Mouse (Mus musculus): Measurements from ENCODE around the gene Abca8b. TPM values are rescaled to one million over a fixed set of nuclear protein-coding genes. Genes with fewer than 3 reads are reported as not detected.
"Not testable (repeated sequence)": the region's sequence is repeated elsewhere in the genome, so short reads cannot be mapped to it uniquely, and the experiment has no call there.

The Abca8b gene
- polyA plus RNA-seq, 1 experiment from 2014 or later = 1.0 TPM

GRCm38 (mm10) chr11:109926718-109927680 is 68.6 kb downstream of the Abca8b start:
- DNase-seq (ENCODE audit: low spot score) = peak; percentile 57
- no peaks in the 10 kb centered on the region for H3K27me3 ChIP-seq (ENCODE audit: control insufficient read depth, insufficient read depth, low read length)
- WGBS = 29% methylated on average over 7 of the region's 7 CpGs
- no peak overlapping the region for H3K4me2 ChIP-seq (replicated peaks; ENCODE audit: low read depth)
- peak; percentile 91 for ATAC-seq (ENCODE audit: low FRiP score, low TSS enrichment)
- H3K4me3 ChIP-seq (ENCODE audit: low read depth, low read length) = no peak overlapping the region
- no peaks in the 10 kb centered on the region for H3K9me3 ChIP-seq (ENCODE audit: control insufficient read depth, low read length)
- TF ChIP-seq EP300 (optimal IDR thresholded peaks at IDR 0.05) = no peak
- TF ChIP-seq CTCF (IDR thresholded peaks at IDR 0.05; ENCODE audit: low read depth) = no peak
- no peak overlapping the region for H3K9ac ChIP-seq (ENCODE audit: low read length)
- H3K27ac ChIP-seq (replicated peaks) = peak overlapping the region; percentile 53
- no peaks in the 10 kb centered on the region for H3K36me3 ChIP-seq (ENCODE audit: control insufficient read depth, insufficient read depth, low read length)
- H3K4me1 ChIP-seq (replicated peaks; ENCODE audit: control insufficient read depth, insufficient read depth) = no peaks in the 10 kb centered on the region

DNA sequence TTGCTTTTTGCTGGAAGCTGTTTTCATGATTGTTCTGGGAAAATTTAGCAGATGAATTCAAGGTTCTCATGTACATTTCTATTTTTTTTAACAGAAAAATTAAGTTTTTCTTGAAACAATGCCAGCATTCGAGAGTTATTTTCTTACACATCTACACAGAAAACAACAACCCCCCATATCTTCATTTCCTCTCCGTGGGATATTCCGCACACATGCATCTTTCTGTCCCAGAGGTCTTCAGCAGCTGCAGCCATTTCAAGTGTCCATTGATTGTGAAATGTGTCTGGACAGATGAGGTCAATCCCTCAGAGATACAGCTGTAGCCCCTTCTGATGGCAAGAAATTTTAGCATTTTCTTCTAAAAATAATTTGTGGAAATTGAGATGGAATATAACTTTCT is 73.4 kb downstream of the Abca8b start:
- WGBS = 74% methylated on average over 3 of the region's 3 CpGs
- no peak for DNase-seq (ENCODE audit: low spot score)
- no peak for ATAC-seq (ENCODE audit: low FRiP score, low TSS enrichment)
- Histone ChIP-seq H3K27me3 (ENCODE audit: control insufficient read depth, insufficient read depth, low read length) (no peaks in the 10 kb centered on the region), H3K9me3 (ENCODE audit: control insufficient read depth, low read length) (no peaks in the 10 kb centered on the region), H3K4me1 (replicated peaks; ENCODE audit: control insufficient read depth, insufficient read depth) (no peaks in the 10 kb centered on the region), H3K4me2 (replicated peaks; ENCODE audit: low read depth) (no peak overlapping the region), H3K36me3 (ENCODE audit: control insufficient read depth, insufficient read depth, low read length) (no peaks in the 10 kb centered on the region), H3K27ac (replicated peaks) (no peak overlapping the region), H3K4me3 (ENCODE audit: low read depth, low read length) (no peak overlapping the region), H3K9ac (ENCODE audit: low read length) (no peak overlapping the region)
- TF ChIP-seq EP300 (optimal IDR thresholded peaks at IDR 0.05) = no peak
- TF ChIP-seq CTCF (IDR thresholded peaks at IDR 0.05; ENCODE audit: low read depth) = no peak

- Histone ChIP-seq H3K27ac (replicated peaks) (no peak overlapping the region), H3K4me1 (replicated peaks; ENCODE audit: control insufficient read depth, insufficient read depth) (no peaks in the 10 kb centered on the region), H3K9ac (ENCODE audit: low read length) (no peak overlapping the region), H3K9me3 (ENCODE audit: control insufficient read depth, low read length) (no peaks in the 10 kb centered on the region), H3K36me3 (ENCODE audit: control insufficient read depth, insufficient read depth, low read length) (no peaks in the 10 kb centered on the region), H3K27me3 (ENCODE audit: control insufficient read depth, insufficient read depth, low read length) (no peaks in the 10 kb centered on the region), H3K4me3 (ENCODE audit: low read depth, low read length) (no peak overlapping the region), H3K4me2 (replicated peaks; ENCODE audit: low read depth) (no peak overlapping the region)
- DNase-seq (ENCODE audit: low spot score) (no peak), ATAC-seq (ENCODE audit: low FRiP score, low TSS enrichment) (no peak)
- WGBS = 72% methylated on average over 2 of the region's 2 CpGs
- TF ChIP-seq EP300 (optimal IDR thresholded peaks at IDR 0.05) = no peak
- TF ChIP-seq CTCF (IDR thresholded peaks at IDR 0.05; ENCODE audit: low read depth) = no peak
Measured at GRCm38 (mm10) chr11:109919480-109919879, 76.2 kb downstream of the Abca8b start.

- ATAC-seq (ENCODE audit: low FRiP score, low TSS enrichment) (no peak), DNase-seq (ENCODE audit: low spot score) (no peak)
- no peak overlapping the region for H3K27ac ChIP-seq (replicated peaks)
- no peaks in the 10 kb centered on the region for H3K36me3 ChIP-seq (ENCODE audit: control insufficient read depth, insufficient read depth, low read length)
- H3K9me3 ChIP-seq (ENCODE audit: control insufficient read depth, low read length) = no peaks in the 10 kb centered on the region
- 73% methylated on average over 10 of the region's 10 CpGs for WGBS
- no peaks in the 10 kb centered on the region for H3K27me3 ChIP-seq (ENCODE audit: control insufficient read depth, insufficient read depth, low read length)
- TF ChIP-seq CTCF (IDR thresholded peaks at IDR 0.05; ENCODE audit: low read depth) (no peak), EP300 (optimal IDR thresholded peaks at IDR 0.05) (no peak)
- no peak overlapping the region for H3K4me3 ChIP-seq (ENCODE audit: low read depth, low read length)
- no peak overlapping the region for H3K9ac ChIP-seq (ENCODE audit: low read length)
- H3K4me2 ChIP-seq (replicated peaks; ENCODE audit: low read depth) = no peak overlapping the region
- no peaks in the 10 kb centered on the region for H3K4me1 ChIP-seq (replicated peaks; ENCODE audit: control insufficient read depth, insufficient read depth)
Measured at GRCm38 (mm10) chr11:109916654-109917053, 79.0 kb downstream of the Abca8b start.

- not testable (repeated sequence) for H3K4me1 ChIP-seq (replicated peaks; ENCODE audit: control insufficient read depth, insufficient read depth); ATAC-seq (ENCODE audit: low FRiP score, low TSS enrichment); H3K27me3 ChIP-seq (ENCODE audit: control insufficient read depth, insufficient read depth, low read length); H3K9ac ChIP-seq (ENCODE audit: low read length); H3K4me2 ChIP-seq (replicated peaks; ENCODE audit: low read depth); H3K36me3 ChIP-seq (ENCODE audit: control insufficient read depth, insufficient read depth, low read length); DNase-seq (ENCODE audit: low spot score); H3K4me3 ChIP-seq (ENCODE audit: low read depth, low read length); H3K9me3 ChIP-seq (ENCODE audit: control insufficient read depth, low read length); H3K27ac ChIP-seq (replicated peaks)
- 94% methylated on average over 8 of the region's 8 CpGs for WGBS
Measured at GRCm38 (mm10) chr11:109913156-109913555, 82.5 kb downstream of the Abca8b start.

DNA sequence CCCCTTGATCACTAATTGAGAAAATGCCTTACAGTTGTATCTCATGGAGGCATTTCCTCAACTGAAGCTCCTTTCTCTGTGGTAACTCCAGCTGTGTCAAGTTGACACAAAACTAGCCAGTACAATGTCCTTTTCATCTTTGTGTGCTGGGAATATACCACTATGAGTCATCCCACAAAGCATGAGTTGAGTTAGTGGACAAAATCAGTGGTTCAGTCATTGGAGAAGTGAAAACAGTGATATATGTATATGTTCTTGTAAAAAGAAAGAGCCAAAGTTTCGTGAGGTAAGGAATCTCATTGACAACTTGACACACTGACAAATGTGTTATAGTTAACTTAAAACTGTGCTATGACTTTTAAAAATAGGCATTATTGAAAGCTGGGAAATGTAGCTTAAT is 83.5 kb downstream of the Abca8b start:
- H3K27ac ChIP-seq (replicated peaks); H3K4me3 ChIP-seq (ENCODE audit: low read depth, low read length); H3K4me1 ChIP-seq (replicated peaks; ENCODE audit: control insufficient read depth, insufficient read depth); H3K9ac ChIP-seq (ENCODE audit: low read length); ATAC-seq (ENCODE audit: low FRiP score, low TSS enrichment); H3K4me2 ChIP-seq (replicated peaks; ENCODE audit: low read depth); DNase-seq (ENCODE audit: low spot score); H3K9me3 ChIP-seq (ENCODE audit: control insufficient read depth, low read length); H3K36me3 ChIP-seq (ENCODE audit: control insufficient read depth, insufficient read depth, low read length); H3K27me3 ChIP-seq (ENCODE audit: control insufficient read depth, insufficient read depth, low read length): not testable (repeated sequence)
- WGBS = 47% methylated on average over 1 of the region's 1 CpGs
